Mouse (Mus musculus) heart, postnatal 0 days (tissue): ENCODE measurements around the gene Ddo. TPM values are rescaled to one million over a fixed set of nuclear protein-coding genes. Genes with fewer than 3 reads are reported as not detected.
A peak's percentile ranks its signal among the peaks of the same experiment; 100 is the strongest.

Experiments
- ATAC-seq: fragments of 200-750 bp; cut with Nextera tagmentation; 2 replicates; pipeline ENCODE4 v1.8.0; 2017; ENCODE audit warnings: low read depth, moderate number of reproducible peaks, moderate library complexity; ENCODE audit not compliant: insufficient read depth
- DNase-seq: peaks from one replicate; pipeline ENCODE4 v3.0.0-alpha.2; 2016; ENCODE audit warnings: low spot score
- H3K27ac ChIP-seq: fragments of 300-500 bp; sonication (generic); 2 replicates; pipeline ENCODE4 v1.5.1; 2014; ENCODE audit warnings: low read depth, mild to moderate bottlenecking
- H3K27me3 ChIP-seq: fragments of 300-500 bp; sonication (generic); 2 replicates; pipeline ENCODE4 v1.6.1; 2014; ENCODE audit warnings: low read length, mixed read lengths; ENCODE audit not compliant: control insufficient read depth, insufficient read depth
- H3K36me3 ChIP-seq: fragments of 300-500 bp; sonication (generic); replicated peaks from 2 replicates; pipeline ENCODE4 v1.6.1; 2014; ENCODE audit warnings: low read length, mixed read lengths; ENCODE audit not compliant: control insufficient read depth, insufficient read depth
- H3K4me1 ChIP-seq: fragments of 300-500 bp; sonication (generic); 2 replicates; pipeline ENCODE4 v1.6.1; 2014; ENCODE audit warnings: antibody characterized with exemption; ENCODE audit not compliant: control insufficient read depth, insufficient read depth
- H3K4me2 ChIP-seq: fragments of 300-500 bp; sonication (generic); 2 replicates; pipeline ENCODE4 v1.6.1; 2014; ENCODE audit warnings: low read depth, mild to moderate bottlenecking, low read length, moderate library complexity
- H3K4me3 ChIP-seq: fragments of 300-500 bp; sonication (generic); 2 replicates; pipeline ENCODE4 v1.5.1; 2014; ENCODE audit warnings: low read depth, low read length
- H3K9ac ChIP-seq: fragments of 300-500 bp; sonication (generic); replicated peaks from 2 replicates; pipeline ENCODE4 v1.6.1; 2014; ENCODE audit warnings: low read depth, low read length, mixed read lengths
- H3K9me3 ChIP-seq: fragments of 300-500 bp; sonication (generic); replicated peaks from 2 replicates; pipeline ENCODE4 v1.6.1; 2016; ENCODE audit warnings: low read length; ENCODE audit not compliant: control insufficient read depth
- CTCF ChIP-seq: IDR thresholded peaks from 2 replicates; pipeline ENCODE4 v1.5.1; 2016; ENCODE audit warnings: antibody characterized with exemption, control low read depth, low read depth
- EP300 ChIP-seq: IDR thresholded peaks from 2 replicates; pipeline ENCODE4 v1.6.1; 2016; ENCODE audit warnings: antibody characterized with exemption, low read depth
- whole genome bisulfite sequencing: fragments of 180-500 bp; shearing (Covaris S2); extraction: QIAGEN DNeasy Blood & Tissue Kit; methylation state at CpG from one replicate; pipeline ENCODE4 v1.1.7; 2014; 5-methylcytosine and 5-hydroxymethylcytosine counted together
- polyA plus RNA-seq: library from polyadenylated mRNA; unstranded; fragments of >200 nt; fragmentation: Nextera tagmentation; extraction: Ambion mirVana; gene quantifications from 2 replicates; pipeline ENCODE4 v1.2.1, GENCODE M21; 2015
- total RNA-seq: library from RNA; depleted of rRNA; stranded (reverse); fragments of >200 nt; gene quantifications from 2 replicates; pipeline ENCODE4 v1.2.3, GENCODE M21; 2014; ENCODE audit warnings: low replicate concordance

Gene Ddo
- total and polyA plus RNA-seq, 2 experiments from 2014 or later: 26.7 to 41.4 TPM

- ATAC-seq (no peak), DNase-seq (no peak)
- no peaks in the 10 kb centered on the region for H3K36me3 ChIP-seq
- no peak overlapping the region for H3K4me2 ChIP-seq
- WGBS: 66% methylated on average over 3 of the region's 3 CpGs
- H3K4me3 ChIP-seq: no peak overlapping the region
- no peaks in the 10 kb centered on the region for H3K27me3 ChIP-seq
- no peak for TF ChIP-seq EP300
- no peak for TF ChIP-seq CTCF
- H3K9me3 ChIP-seq: no peaks in the 10 kb centered on the region
- peaks cover 3% of the 10 kb centered on the region; the same call in 1 of the 2 replicates for H3K4me1 ChIP-seq
- H3K9ac ChIP-seq: no peak overlapping the region
- no peak overlapping the region for H3K27ac ChIP-seq
Observed at GRCm38 (mm10) chr10:40716713-40717112, 86.9 kb downstream of the Ddo start.

- H3K27me3 ChIP-seq: no peaks in the 10 kb centered on the region
- peaks cover 3% of the 10 kb centered on the region; the same call in 1 of the 2 replicates for H3K4me1 ChIP-seq
- no peaks in the 10 kb centered on the region for H3K9me3 ChIP-seq
- no peak for DNase-seq
- no peak overlapping the region for H3K9ac ChIP-seq
- ATAC-seq: no peak
- H3K36me3 ChIP-seq: no peaks in the 10 kb centered on the region
- 93% methylated on average over 13 of the region's 13 CpGs for WGBS
- TF ChIP-seq EP300: no peak
- TF ChIP-seq CTCF: no peak
- no peak overlapping the region for H3K27ac ChIP-seq
- H3K4me2 ChIP-seq: no peak overlapping the region
- no peak overlapping the region for H3K4me3 ChIP-seq
Observed at GRCm38 (mm10) chr10:40718362-40718761, 88.6 kb downstream of the Ddo start.

- no peak for ATAC-seq
- TF ChIP-seq EP300 (no peak), CTCF (no peak)
- no peak for DNase-seq
- Histone ChIP-seq H3K4me1 (peaks cover 3% of the 10 kb centered on the region; the same call in 1 of the 2 replicates), H3K27ac (no peak overlapping the region), H3K4me3 (no peak overlapping the region), H3K4me2 (no peak overlapping the region), H3K9me3 (no peaks in the 10 kb centered on the region), H3K9ac (no peak overlapping the region), H3K36me3 (no peaks in the 10 kb centered on the region), H3K27me3 (no peaks in the 10 kb centered on the region)
- 40% methylated on average over 6 of the region's 6 CpGs for WGBS
Observed at GRCm38 (mm10) chr10:40719062-40719461, 89.3 kb downstream of the Ddo start.

GRCm38 (mm10) chr10:40720883-40721282, 91.1 kb downstream of the Ddo start:
- no peak for ATAC-seq
- Histone ChIP-seq H3K4me2 (no peak overlapping the region), H3K36me3 (no peaks in the 10 kb centered on the region)

GRCm38 (mm10) chr10:40724342-40724741, 94.5 kb downstream of the Ddo start:
- no peak for ATAC-seq
- 61% methylated on average over 6 of the region's 6 CpGs for WGBS
- H3K27ac ChIP-seq: no peak overlapping the region

More at GRCm38 (mm10) chr10:40720883-40721282, 91.1 kb downstream of the Ddo start:
- no peak for DNase-seq
- TF ChIP-seq EP300 (no peak), CTCF (no peak)
- WGBS: 74% methylated on average over 5 of the region's 5 CpGs
- peaks cover 3% of the 10 kb centered on the region; the same call in 1 of the 2 replicates for H3K4me1 ChIP-seq
- H3K4me3 ChIP-seq: no peak overlapping the region
- no peaks in the 10 kb centered on the region for H3K9me3 ChIP-seq
- H3K27ac ChIP-seq: no peak overlapping the region
- no peaks in the 10 kb centered on the region for H3K27me3 ChIP-seq
- no peak overlapping the region for H3K9ac ChIP-seq

GRCm38 (mm10) chr10:40725066-40725465, 95.3 kb downstream of the Ddo start:
- DNase-seq (no peak), ATAC-seq (no peak)
- 55% methylated on average over 4 of the region's 4 CpGs for WGBS
- Histone ChIP-seq H3K9ac (no peak overlapping the region), H3K9me3 (no peaks in the 10 kb centered on the region), H3K4me1 (no peaks in the 10 kb centered on the region), H3K36me3 (no peaks in the 10 kb centered on the region), H3K27ac (no peak overlapping the region), H3K4me3 (no peak overlapping the region), H3K27me3 (no peaks in the 10 kb centered on the region), H3K4me2 (no peak overlapping the region)
- TF ChIP-seq EP300 (no peak), CTCF (peak; percentile 11; the same call in 1 of the 2 replicates)

More at GRCm38 (mm10) chr10:40724342-40724741, 94.5 kb downstream of the Ddo start:
- no peak for TF ChIP-seq CTCF
- no peak for TF ChIP-seq EP300
- H3K36me3 ChIP-seq: no peaks in the 10 kb centered on the region
- H3K4me1 ChIP-seq: no peaks in the 10 kb centered on the region
- no peaks in the 10 kb centered on the region for H3K9me3 ChIP-seq
- no peak overlapping the region for H3K4me2 ChIP-seq
- H3K27me3 ChIP-seq: no peaks in the 10 kb centered on the region
- no peak for DNase-seq
- H3K4me3 ChIP-seq: no peak overlapping the region
- no peak overlapping the region for H3K9ac ChIP-seq
